Mouse (Mus musculus) ovary, adult 2 months (tissue): ENCODE measurements around the gene Map3k9. TPM values are rescaled to one million over a fixed set of nuclear protein-coding genes. Genes with fewer than 3 reads are reported as not detected.

Experiments used
- polyA plus RNA-seq: library from polyadenylated mRNA; depleted of rRNA; stranded (reverse); fragments of >200 nt; gene quantifications from 2 replicates; pipeline ENCODE4 v1.2.3, GENCODE M21; 2012; rRNA removed

Map3k9 gene
- polyA plus RNA-seq, result 1.2 and 1.6 TPM in 2 replicates

DNA sequence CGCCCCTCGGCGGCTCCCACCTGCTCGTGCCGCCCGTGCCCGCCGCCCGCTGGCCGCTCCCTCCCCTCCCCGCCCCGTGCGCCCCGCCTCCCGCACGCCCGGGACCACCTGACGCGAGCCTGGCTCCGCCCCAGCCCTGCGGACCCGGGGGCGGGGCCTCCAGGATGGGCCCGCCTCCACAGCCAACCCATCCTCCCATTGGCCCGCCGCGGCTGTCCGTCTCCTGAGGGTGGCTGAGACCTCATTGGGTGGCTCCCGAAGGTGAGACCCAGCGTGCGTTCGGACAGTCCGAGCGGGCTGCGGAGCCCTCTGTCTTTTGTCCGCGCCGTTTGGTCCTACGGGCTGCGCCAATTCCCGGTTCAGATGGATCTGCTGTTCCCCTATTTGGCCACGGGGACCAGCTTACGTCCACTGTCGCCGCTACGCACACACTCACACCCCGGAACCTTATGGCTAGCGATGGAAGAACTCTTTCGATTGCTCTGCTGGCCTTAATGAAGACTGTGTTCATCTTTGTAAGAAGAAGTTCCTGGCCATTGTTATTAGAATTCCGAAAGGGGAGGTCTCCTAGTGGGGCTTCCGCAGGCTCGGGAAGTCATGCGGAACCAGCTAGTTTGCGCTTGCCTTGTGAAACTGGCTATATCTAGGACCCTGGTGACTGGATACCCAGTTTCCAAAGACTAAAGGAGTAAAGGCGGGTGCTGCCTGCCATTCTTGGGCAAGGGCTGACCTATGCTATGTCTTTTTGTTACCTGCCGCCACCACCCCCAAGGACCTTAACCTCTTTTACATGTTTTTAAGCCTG is at the start of gene Map3k9:
Map3k9 (minus strand) TSS at position 71 of the 805 bp plus-strand sequence.

Other genes with a start within 250 kb of the Map3k9 start
- gene Gm20498, start 248.3 kb downstream of the Map3k9 start, polyA plus RNA-seq, result 8.8 and 15.9 TPM in 2 replicates
- 13.3 and 21.7 TPM in 2 replicates for gene Synj2bp, start 248.3 kb downstream of the Map3k9 start, polyA plus RNA-seq
- 0.05 TPM in 1 of 2 replicates, not detected in the other for gene Adam21, start 212.7 kb downstream of the Map3k9 start, polyA plus RNA-seq
- gene Med6, start 186.2 kb downstream of the Map3k9 start, polyA plus RNA-seq, result 3.3 and 5.0 TPM in 2 replicates
- gene Ttc9, start 149.9 kb downstream of the Map3k9 start, polyA plus RNA-seq, result 5.5 and 5.6 TPM in 2 replicates
- gene Pcnx, start 78.8 kb upstream of the Map3k9 start, polyA plus RNA-seq, result 36.1 and 36.6 TPM in 2 replicates